Mouse (Mus musculus) testis, adult 2 months (tissue): ENCODE results near the gene Nav2.

Source experiments
- CTCF ChIP-seq: fragments of 200-500 bp; IDR thresholded peaks from 2 replicates; pipeline ENCODE4 v1.5.1; 2012; ENCODE audit warnings: low read depth, mild to moderate bottlenecking, inconsistent platforms, low read length, moderate library complexity; ENCODE audit not compliant: control insufficient read depth, insufficient read depth, insufficient replicate concordance
- POLR2A ChIP-seq: fragments of 200-500 bp; IDR thresholded peaks from 2 replicates; pipeline ENCODE4 v1.6.1; 2012; ENCODE audit warnings: low read depth, mild to moderate bottlenecking, inconsistent platforms, low read length, moderate library complexity; ENCODE audit not compliant: control insufficient read depth

GRCm38 (mm10) chr7:49076283-49076694 lies 167.8 kb downstream of the Nav2 start:
- TF ChIP-seq POLR2A (no peak), CTCF (no peak)
